Mouse (Mus musculus) erythroblast, embryonic 14.5 days (primary cell): ENCODE data around the gene Narfl.

Experiments used
- GATA1 ChIP-seq: IDR thresholded peaks from 2 replicates; pipeline ENCODE4 v1.6.1; 2012; ENCODE audit warnings: low read length, inconsistent platforms, mixed read lengths
- TAL1 ChIP-seq: IDR thresholded peaks from 3 replicates; pipeline ENCODE4 v1.6.1; 2012; ENCODE audit warnings: low read length, inconsistent platforms, mixed read lengths

- TF ChIP-seq TAL1 (no peak), GATA1 (no peak; the same call in 1 of the 2 replicates)
Measured at GRCm38 (mm10) chr17:25828712-25829557, 55.4 kb downstream of the Narfl start, which contains the start of gene Jmjd8.
